Mouse (Mus musculus) thymus, postnatal 10 days (tissue): Measurements from ENCODE around the gene Dnajb12.
"Not testable (repeated sequence)": the region's sequence is repeated elsewhere in the genome, so short reads cannot be mapped to it uniquely, and the experiment has no call there.

Experiments used
- DNase-seq, 2 experiments: peaks; one replicate each; pipeline ENCODE4 v3.0.0; 2021; ENCODE audit warnings: low spot score in 2 of 2

Gene Dnajb12

GRCm38 (mm10) chr10:59870038-59870437, 9.3 kb upstream of the Dnajb12 start:
- no peak for DNase-seq

- DNase-seq: not testable (repeated sequence)
Measured at GRCm38 (mm10) chr10:59872651-59873050, 6.7 kb upstream of the Dnajb12 start.

GRCm38 (mm10) chr10:59873206-59873605, 6.2 kb upstream of the Dnajb12 start:
- DNase-seq: no peak

- no peak for DNase-seq
Measured at GRCm38 (mm10) chr10:59873613-59874012, 5.7 kb upstream of the Dnajb12 start.

- no peak for DNase-seq
Measured at GRCm38 (mm10) chr10:59875396-59875795, 4.0 kb upstream of the Dnajb12 start.

- not testable (repeated sequence) for DNase-seq
Measured at GRCm38 (mm10) chr10:59876698-59877097, 2.7 kb upstream of the Dnajb12 start.

GRCm38 (mm10) chr10:59877421-59878117, 1.8 kb upstream of the Dnajb12 start:
- DNase-seq: no peak

- DNase-seq: no peak
Measured at GRCm38 (mm10) chr10:59878823-59879222, 533 bp upstream of the Dnajb12 start.

- DNase-seq: no peak
Measured at GRCm38 (mm10) chr10:59880029-59880386, 652 bp downstream of the Dnajb12 start.

- DNase-seq: no peak
Measured at GRCm38 (mm10) chr10:59880837-59881236, 1.5 kb downstream of the Dnajb12 start.

GRCm38 (mm10) chr10:59884327-59885173, 5.2 kb downstream of the Dnajb12 start:
- no peak for DNase-seq

- no peak for DNase-seq
Measured at GRCm38 (mm10) chr10:59885174-59886080, 6.1 kb downstream of the Dnajb12 start.

GRCm38 (mm10) chr10:59886081-59886466, 6.7 kb downstream of the Dnajb12 start:
- DNase-seq: no peak

GRCm38 (mm10) chr10:59887432-59887831, 8.1 kb downstream of the Dnajb12 start:
- no peak for DNase-seq

GRCm38 (mm10) chr10:59889339-59889738, 10.0 kb downstream of the Dnajb12 start:
- DNase-seq: no peak

GRCm38 (mm10) chr10:59889953-59890751, 10.8 kb downstream of the Dnajb12 start:
- no peak for DNase-seq

GRCm38 (mm10) chr10:59892977-59893376, 13.6 kb downstream of the Dnajb12 start:
- DNase-seq: peak; percentile 62 to 79

- DNase-seq: peak; percentile 76 to 96
Measured at GRCm38 (mm10) chr10:59894251-59895160, 15.2 kb downstream of the Dnajb12 start.

- DNase-seq: no peak
Measured at GRCm38 (mm10) chr10:59895460-59896186, 16.3 kb downstream of the Dnajb12 start.
